Mouse (Mus musculus) MEL (cell line): ENCODE results near the gene Olfr1491. TPM values are rescaled to one million over a fixed set of nuclear protein-coding genes. Genes with fewer than 3 reads are reported as not detected.

Experiments used
- DNase-seq: peaks from one replicate; pipeline ENCODE4 v3.0.0; 2011; ENCODE audit warnings: low read depth, low spot score
- H3K27ac ChIP-seq: 2 replicates; pipeline ENCODE4 v1.5.1; 2012; ENCODE audit warnings: low read depth, mild to moderate bottlenecking, control low read depth, low read length, moderate library complexity; ENCODE audit not compliant: control insufficient read depth
- H3K27me3 ChIP-seq, 2 experiments: fragments of 150-350 bp in 1 of 2; sonication (generic) in 1 of 2; 2 replicates each; pipeline ENCODE4 v1.6.1; 2012; ENCODE audit warnings: low read length in 2 of 2, mild to moderate bottlenecking in 2 of 2, improper control_type of control experiment in 1 of 2, moderate library complexity in 1 of 2; ENCODE audit not compliant: insufficient read depth in 2 of 2, control insufficient read depth in 1 of 2
- H3K36me3 ChIP-seq, 2 experiments: 2 replicates each; pipeline ENCODE4 v1.6.1; 2012 to 2014; ENCODE audit warnings: low read length in 2 of 2, improper control_type of control experiment in 1 of 2, inconsistent platforms in 1 of 2, mild to moderate bottlenecking in 1 of 2; ENCODE audit not compliant: insufficient read depth in 2 of 2, control insufficient read depth in 1 of 2
- H3K4me1 ChIP-seq, 2 experiments: fragments of 150-350 bp in 1 of 2; sonication (generic) in 1 of 2; 2 replicates each; pipeline ENCODE4 v1.6.1; 2012; ENCODE audit warnings: low read length in 2 of 2, improper control_type of control experiment in 1 of 2, mild to moderate bottlenecking in 1 of 2; ENCODE audit not compliant: insufficient read depth in 2 of 2, control insufficient read depth in 1 of 2
- H3K4me3 ChIP-seq, 2 experiments: fragments of 150-350 bp in 1 of 2; sonication (generic) in 1 of 2; 2 replicates each; pipeline ENCODE4 v1.5.1; 2012; ENCODE audit warnings: low read depth in 2 of 2, low read length in 2 of 2, mild to moderate bottlenecking in 2 of 2, moderate library complexity in 2 of 2, control low read depth in 1 of 2, improper control_type of control experiment in 1 of 2; ENCODE audit not compliant: control insufficient read depth in 1 of 2, insufficient read depth in 1 of 2
- H3K79me2 ChIP-seq: 2 replicates; pipeline ENCODE4 v1.6.1; 2012; ENCODE audit warnings: mild to moderate bottlenecking, low read length, moderate library complexity; ENCODE audit not compliant: control insufficient read depth, poor library complexity, insufficient read depth
- H3K9ac ChIP-seq: 2 replicates; pipeline ENCODE4 v1.6.1; 2012; ENCODE audit warnings: low read depth, mild to moderate bottlenecking, control low read depth, low read length, moderate library complexity; ENCODE audit not compliant: control insufficient read depth, poor library complexity, severe bottlenecking
- H3K9me3 ChIP-seq: fragments of 150-350 bp; sonication (generic); replicated peaks from 2 replicates; pipeline ENCODE4 v1.6.1; 2012; ENCODE audit warnings: mild to moderate bottlenecking, low read length, improper control_type of control experiment, moderate library complexity; ENCODE audit not compliant: insufficient read depth
- BHLHE40 ChIP-seq: IDR thresholded peaks from 2 replicates; pipeline ENCODE4 v1.6.1; 2012; ENCODE audit warnings: low read depth, mild to moderate bottlenecking, inconsistent platforms, low read length, improper control_type of control experiment, borderline replicate concordance
- CHD1 ChIP-seq: IDR thresholded peaks from 2 replicates; pipeline ENCODE4 v1.6.1; 2012; ENCODE audit warnings: low read depth, mild to moderate bottlenecking, inconsistent platforms, low read length, improper control_type of control experiment
- CTCF ChIP-seq, 3 experiments: IDR thresholded peaks in 2 of 3; conservative IDR thresholded peaks in 1 of 3; 2 replicates each; pipeline ENCODE4 v1.5.1; 2011 to 2012; ENCODE audit warnings: low read length in 3 of 3, low read depth in 2 of 3, mild to moderate bottlenecking in 2 of 3, improper control_type of control experiment in 1 of 3, inconsistent platforms in 1 of 3, mixed read lengths in 1 of 3, moderate library complexity in 1 of 3; ENCODE audit not compliant: control insufficient read depth in 1 of 3, insufficient read depth in 1 of 3, poor library complexity in 1 of 3, severe bottlenecking in 1 of 3
- E2F4 ChIP-seq: IDR thresholded peaks from 2 replicates; pipeline ENCODE4 v1.6.1; 2011; ENCODE audit warnings: low read depth, low read length, improper control_type of control experiment, borderline replicate concordance
- ELF1 ChIP-seq: IDR thresholded peaks from 2 replicates; pipeline ENCODE4 v1.6.1; 2014; ENCODE audit warnings: low read depth, mild to moderate bottlenecking, inconsistent platforms, low read length, improper control_type of control experiment, moderate library complexity
- JUND ChIP-seq: IDR thresholded peaks from 2 replicates; pipeline ENCODE4 v1.6.1; 2011; ENCODE audit warnings: low read depth, mild to moderate bottlenecking, improper control_type of control experiment, low read length
- KAT2A ChIP-seq: conservative IDR thresholded peaks from 2 replicates; pipeline ENCODE4 v1.6.1; 2012; ENCODE audit warnings: low read depth, low read length, improper control_type of control experiment, inconsistent platforms
- MAFK ChIP-seq: IDR thresholded peaks from 2 replicates; pipeline ENCODE4 v1.6.1; 2011; ENCODE audit warnings: low read depth, mild to moderate bottlenecking, low read length, improper control_type of control experiment, borderline replicate concordance
- MAX ChIP-seq: IDR thresholded peaks from 2 replicates; pipeline ENCODE4 v1.6.1; 2011; ENCODE audit warnings: low read length, improper control_type of control experiment
- MAZ ChIP-seq: IDR thresholded peaks from 2 replicates; pipeline ENCODE4 v1.6.1; 2012; ENCODE audit warnings: low read depth, mild to moderate bottlenecking, inconsistent platforms, low read length, improper control_type of control experiment
- MYC ChIP-seq: IDR thresholded peaks from 2 replicates; pipeline ENCODE4 v1.6.1; 2011; ENCODE audit warnings: low read depth, mild to moderate bottlenecking, low read length, improper control_type of control experiment, moderate library complexity
- NELFE ChIP-seq: IDR thresholded peaks from 2 replicates; pipeline ENCODE4 v1.6.1; 2011; ENCODE audit warnings: low read depth, low read length, improper control_type of control experiment
- POLR2AphosphoS2 ChIP-seq: IDR thresholded peaks from 2 replicates; pipeline ENCODE4 v1.6.1; 2011; ENCODE audit warnings: low read length, improper control_type of control experiment
- POLR2AphosphoS5 ChIP-seq: IDR thresholded peaks from 2 replicates; pipeline ENCODE4 v1.6.1; 2012; ENCODE audit warnings: low read depth, borderline replicate concordance, mild to moderate bottlenecking, inconsistent platforms, low read length, moderate library complexity, mixed read lengths
- RAD21 ChIP-seq: IDR thresholded peaks from 2 replicates; pipeline ENCODE4 v1.6.1; 2011; ENCODE audit warnings: mild to moderate bottlenecking, low read depth, low read length, improper control_type of control experiment
- RCOR1 ChIP-seq: IDR thresholded peaks from 2 replicates; pipeline ENCODE4 v1.6.1; 2012; ENCODE audit warnings: low read depth, mild to moderate bottlenecking, inconsistent platforms, low read length, improper control_type of control experiment
- SIN3A ChIP-seq: IDR thresholded peaks from 2 replicates; pipeline ENCODE4 v1.6.1; 2012; ENCODE audit warnings: low read length, improper control_type of control experiment, inconsistent platforms
- SMC3 ChIP-seq: IDR thresholded peaks from 2 replicates; pipeline ENCODE4 v1.6.1; 2011; ENCODE audit warnings: low read depth, low read length, improper control_type of control experiment
- TAL1 ChIP-seq: IDR thresholded peaks from 2 replicates; pipeline ENCODE4 v1.6.1; 2012; ENCODE audit warnings: mild to moderate bottlenecking, inconsistent platforms, low read length, moderate library complexity, mixed read lengths
- TBP ChIP-seq: IDR thresholded peaks from 2 replicates; pipeline ENCODE4 v1.8.0; 2011; ENCODE audit warnings: low read depth, low read length, improper control_type of control experiment
- UBTF ChIP-seq: IDR thresholded peaks from 2 replicates; pipeline ENCODE4 v1.6.1; 2012; ENCODE audit warnings: low read depth, mild to moderate bottlenecking, inconsistent platforms, low read length, improper control_type of control experiment, moderate library complexity, borderline replicate concordance; ENCODE audit not compliant: insufficient read depth
- USF1 ChIP-seq: IDR thresholded peaks from 2 replicates; pipeline ENCODE4 v1.6.1; 2014; ENCODE audit warnings: low read depth, mild to moderate bottlenecking, inconsistent platforms, low read length, improper control_type of control experiment, moderate library complexity
- ZKSCAN1 ChIP-seq: IDR thresholded peaks from 2 replicates; pipeline ENCODE4 v1.6.1; 2012; ENCODE audit warnings: low read depth, mild to moderate bottlenecking, inconsistent platforms, low read length, improper control_type of control experiment, moderate library complexity
- polyA plus RNA-seq, 2 experiments: library from polyadenylated mRNA; stranded (reverse) in 1 of 2; unstranded in 1 of 2; fragments of >175 nt in 1 of 2; fragments of >200 nt in 1 of 2; gene quantifications; 2 replicates each; pipeline versions ENCODE4 v1.2.1 to v1.2.4; 2012; ENCODE audit warnings: low replicate concordance in 2 of 2, low read depth in 1 of 2; ENCODE audit not compliant: insufficient read length in 2 of 2, insufficient read depth in 1 of 2, missing spikeins in 1 of 2
- total RNA-seq: library from RNA; depleted of rRNA; stranded (reverse); fragments of 300-350 nt; gene quantifications from 2 replicates; pipeline ENCODE4 v1.2.3, GENCODE M21; 2012

The Olfr1491 gene
- total and polyA plus RNA-seq, 3 experiments = not detected

- DNase-seq = no peak
- TF ChIP-seq UBTF (no peak), BHLHE40 (no peak), MAFK (no peak), TBP (no peak), ZKSCAN1 (no peak), KAT2A (no peak), JUND (no peak), POLR2AphosphoS5 (no peak), E2F4 (no peak), SMC3 (no peak)
- H3K9me3 ChIP-seq = no peaks in the 10 kb centered on the region
- H3K4me1 ChIP-seq = no peaks in the 10 kb centered on the region
- no peak within 1 kb of the TSS for H3K4me3 ChIP-seq
- no peaks in the 10 kb centered on the region for H3K27me3 ChIP-seq
- no peaks in the 10 kb centered on the region for H3K79me2 ChIP-seq
- H3K9ac ChIP-seq = no peak within 1 kb of the TSS
- H3K36me3 ChIP-seq = no peaks in the 10 kb centered on the region
- H3K27ac ChIP-seq = no peak within 1 kb of the TSS
Observed at GRCm38 (mm10) chr19:13722978-13723377, 25.9 kb downstream of the Olfr1491 start, which contains the start of gene Olfr1493-ps1. TSS of gene Olfr1493-ps1 (plus strand) at chr19:13723278.

GRCm38 (mm10) chr19:13739428-13739827 lies 42.4 kb downstream of the Olfr1491 start, which contains the start of gene Olfr1494:
TSS of gene Olfr1494 (plus strand) at chr19:13739728.
- no peaks in the 10 kb centered on the region for H3K79me2 ChIP-seq
- no peaks in the 10 kb centered on the region for H3K27me3 ChIP-seq
- TF ChIP-seq RAD21 = no peak
- no peak for TF ChIP-seq UBTF
- no peak for TF ChIP-seq ELF1
- no peak for TF ChIP-seq CTCF (IDR thresholded peaks at IDR 0.05 in 2 of 3, conservative IDR thresholded peaks at IDR 0.05 in 1 of 3; ENCODE audit: control insufficient read depth in 1 of 3, insufficient read depth in 1 of 3, low read depth in 2 of 3, low read length in 3 of 3, poor library complexity in 1 of 3, severe bottlenecking in 1 of 3)
- no peak for TF ChIP-seq SIN3A
- no peak for TF ChIP-seq MYC
- TF ChIP-seq MAX = no peak
- TF ChIP-seq CHD1 = no peak
- no peak for TF ChIP-seq POLR2AphosphoS2
- no peak for TF ChIP-seq NELFE
- no peak for TF ChIP-seq MAFK
- TF ChIP-seq RCOR1 = no peak
- TF ChIP-seq KAT2A = no peak
- no peak for TF ChIP-seq USF1
- TF ChIP-seq MAZ = no peak
- no peak for TF ChIP-seq TAL1
- TF ChIP-seq BHLHE40 = no peak
- H3K36me3 ChIP-seq = no peaks in the 10 kb centered on the region
- no peak within 1 kb of the TSS for H3K27ac ChIP-seq
- H3K9me3 ChIP-seq = no peaks in the 10 kb centered on the region
- H3K4me1 ChIP-seq = no peaks in the 10 kb centered on the region
- H3K9ac ChIP-seq = no peak within 1 kb of the TSS
- H3K4me3 ChIP-seq = no peak within 1 kb of the TSS
- DNase-seq = no peak
